Comparison of ENCODE assay signal across 8 mouse cellular contexts in genomic region chr11:119912845-119913244, GRCm38 (mm10). TPM values are rescaled to one million over a fixed set of nuclear protein-coding genes. Genes with fewer than 3 reads are reported as not detected.
DNase-seq lines count a peak whose midpoint lies in the region; ATAC-seq and TF ChIP-seq lines count a peak whose summit lies in the region.

No protein-coding gene starts in this region.

- peak overlapping the region; percentile 98 for H3K9ac ChIP-seq in heart, embryonic 15.5 days
- peak overlapping the region; percentile 83 for H3K9ac ChIP-seq in hindbrain, embryonic 15.5 days
- H3K9ac ChIP-seq in midbrain, embryonic 12.5 days (replicated peaks) = peak overlapping the region; percentile 95

- TF ChIP-seq POLR2A in bone marrow macrophage, adult 2 months (IDR thresholded peaks at IDR 0.05; ENCODE audit: borderline replicate concordance, low read depth, low read length) = no peak

- H3K4me1 ChIP-seq in heart, embryonic 15.5 days (replicated peaks) = peaks cover 51% of the 10 kb centered on the region
- peaks cover 28% of the 10 kb centered on the region for H3K4me1 ChIP-seq in bone marrow macrophage, adult 2 months (ENCODE audit: control insufficient read depth, insufficient read depth, low read length)
- H3K4me1 ChIP-seq in hindbrain, embryonic 15.5 days (replicated peaks) = peaks cover 41% of the 10 kb centered on the region
- peaks cover 34% of the 10 kb centered on the region for H3K4me1 ChIP-seq in midbrain, embryonic 12.5 days

- no peak for ATAC-seq in heart, embryonic 15.5 days (replicated peaks; ENCODE audit: insufficient number of reproducible peaks, insufficient read depth, low FRiP score, low read depth)
- no peak; the same call in 1 of the 2 replicates for ATAC-seq in hindbrain, embryonic 15.5 days (ENCODE audit: low FRiP score, low read depth)
- ATAC-seq in midbrain, embryonic 12.5 days (ENCODE audit: low FRiP score, low read depth) = peak; percentile 19

- peak overlapping the region; percentile 96 for H3K4me3 ChIP-seq in heart, embryonic 15.5 days
- H3K4me3 ChIP-seq in bone marrow macrophage, adult 2 months (ENCODE audit: insufficient read depth, low read length) = peak overlapping the region; percentile 93
- H3K4me3 ChIP-seq in hindbrain, embryonic 15.5 days = peak overlapping the region; percentile 58
- peak overlapping the region; percentile 96 for H3K4me3 ChIP-seq in midbrain, embryonic 12.5 days

- intact Hi-C loops in heart, postnatal 14 days (cut with DNase I) = no loop called here

- H3K4me2 ChIP-seq in heart, embryonic 15.5 days = peak overlapping the region; percentile 82
- H3K4me2 ChIP-seq in hindbrain, embryonic 15.5 days = peak overlapping the region; percentile 91
- peak overlapping the region; percentile 99 for H3K4me2 ChIP-seq in midbrain, embryonic 12.5 days (replicated peaks)

- no peak for DNase-seq in heart, postnatal 14 days
- DNase-seq in adrenal gland, adult 2 months = no peak
- DNase-seq in c-Kit-positive CD71-positive TER-119-positive erythroid progenitor cells, embryonic 14.5 days (ENCODE audit: low spot score) = no peak
- DNase-seq in adipocyte (ENCODE audit: low spot score) = no peak

- H3K36me3 ChIP-seq in heart, embryonic 15.5 days = peaks cover 15% of the 10 kb centered on the region
- peaks cover 9% of the 10 kb centered on the region; the same call in 1 of the 2 replicates for H3K36me3 ChIP-seq in hindbrain, embryonic 15.5 days
- H3K36me3 ChIP-seq in midbrain, embryonic 12.5 days = peaks cover 23% of the 10 kb centered on the region

- TF ChIP-seq CTCF in bone marrow macrophage, adult 2 months (IDR thresholded peaks at IDR 0.05; ENCODE audit: low read depth, low read length) = no peak

- no peak overlapping the region for H3K27ac ChIP-seq in heart, embryonic 15.5 days
- H3K27ac ChIP-seq in bone marrow macrophage, adult 2 months (ENCODE audit: insufficient read depth, low read depth, low read length) = no peak overlapping the region
- H3K27ac ChIP-seq in hindbrain, embryonic 15.5 days (replicated peaks) = peak overlapping the region; percentile 69
- H3K27ac ChIP-seq in midbrain, embryonic 12.5 days (replicated peaks) = peak overlapping the region; percentile 70

- no peaks in the 10 kb centered on the region for H3K9me3 ChIP-seq in heart, embryonic 15.5 days (replicated peaks)
- H3K9me3 ChIP-seq in hindbrain, embryonic 15.5 days = no peaks in the 10 kb centered on the region
- no peaks in the 10 kb centered on the region for H3K9me3 ChIP-seq in midbrain, embryonic 12.5 days

- H3K27me3 ChIP-seq in heart, embryonic 15.5 days = peaks cover 12% of the 10 kb centered on the region; the same call in 1 of the 2 replicates
- no peaks in the 10 kb centered on the region; the same call in 1 of the 2 replicates for H3K27me3 ChIP-seq in hindbrain, embryonic 15.5 days
- H3K27me3 ChIP-seq in midbrain, embryonic 12.5 days = peaks cover 4% of the 10 kb centered on the region; the same call in 1 of the 2 replicates

- WGBS in heart, embryonic 15.5 days = 13% methylated on average over 7 of the region's 7 CpGs
- WGBS in hindbrain, embryonic 15.5 days = 7% methylated on average over 7 of the region's 7 CpGs
- WGBS in midbrain, embryonic 12.5 days = 5% methylated on average over 7 of the region's 7 CpGs

RNA-seq across cellular contexts. Expression of gene Chmp6, which starts 0.4 kb away (rescaled TPM):
- polyA plus RNA-seq in heart, embryonic 15.5 days (2015; fragmentation: Nextera tagmentation; extraction: Ambion mirVana) = 57.3 and 69.5 TPM in 2 replicates
- 10 to 100 TPM; 28.2 to 30.3 TPM for total RNA-seq in heart, postnatal 14 days (2021)
- 34.0 and 34.8 TPM in 2 replicates for polyA plus RNA-seq in bone marrow macrophage, adult 2 months (2012; ENCODE audit: insufficient read depth, insufficient read length, missing spikeins)
- 102 and 109 TPM in 2 replicates for polyA plus RNA-seq in hindbrain, embryonic 15.5 days (2015; fragmentation: Nextera tagmentation; extraction: Ambion mirVana)
- 96.1 and 109 TPM in 2 replicates for polyA plus RNA-seq in midbrain, embryonic 12.5 days (2016; fragmentation: Nextera tagmentation; extraction: Ambion mirVana)
- 10 to 100 TPM; 26.0 to 34.9 TPM for total RNA-seq in adrenal gland, adult 2 months (2021)
- 56.8 and 66.5 TPM in 2 replicates for polyA plus RNA-seq in adrenal gland, adult 2 months (2012; rRNA removed)

RNA-seq across cellular contexts. Expression of gene Baiap2, which starts 29.7 kb away (rescaled TPM):
- 11.0 and 16.3 TPM in 2 replicates for polyA plus RNA-seq in heart, embryonic 15.5 days (2015; fragmentation: Nextera tagmentation; extraction: Ambion mirVana)
- total RNA-seq in heart, postnatal 14 days (2021) = 10 to 100 TPM in 1 of 2 experiments, 1 to 10 TPM in 1; 9.2 to 10.3 TPM
- polyA plus RNA-seq in bone marrow macrophage, adult 2 months (2012; ENCODE audit: insufficient read depth, insufficient read length, missing spikeins) = 38.5 and 41.8 TPM in 2 replicates
- 16.8 and 20.1 TPM in 2 replicates for polyA plus RNA-seq in hindbrain, embryonic 15.5 days (2015; fragmentation: Nextera tagmentation; extraction: Ambion mirVana)
- 10.1 and 10.2 TPM in 2 replicates for polyA plus RNA-seq in midbrain, embryonic 12.5 days (2016; fragmentation: Nextera tagmentation; extraction: Ambion mirVana)
- 10 to 100 TPM; 17.0 to 23.2 TPM for total RNA-seq in adrenal gland, adult 2 months (2021)
- polyA plus RNA-seq in adrenal gland, adult 2 months (2012; rRNA removed) = 42.3 and 46.7 TPM in 2 replicates

Comparison
In these comparisons a context has a peak if more than half of its experiments do, and no peak if none do; other contexts are left out.
1. H3K27ac ChIP-seq: peak in hindbrain, embryonic 15.5 days (single experiment) and midbrain, embryonic 12.5 days (single experiment); none in heart, embryonic 15.5 days (single experiment) and bone marrow macrophage, adult 2 months (single experiment).
2. Peak in every context shown above with its lines, with median percentiles within 50 percentile points of each other: H3K4me2 ChIP-seq, H3K4me3 ChIP-seq and H3K9ac ChIP-seq.